Mouse (Mus musculus) skeletal muscle tissue, adult 2 months (tissue): ENCODE data around the gene Glyctk.

Source experiments
- DNase-seq: peaks from one replicate; pipeline ENCODE4 v3.0.0-alpha.2; 2012; ENCODE audit warnings: low read depth, low spot score

Gene Glyctk

GRCm38 (mm10) chr9:106158037-106158491 is at the start of gene Glyctk:
Glyctk (minus strand) TSS chr9:106158138.
- DNase-seq: no peak

GRCm38 (mm10) chr9:106206515-106206914 is 48.6 kb upstream of the Glyctk start:
- DNase-seq: peak; percentile 94

GRCm38 (mm10) chr9:106205713-106206290 is 47.9 kb upstream of the Glyctk start:
- no peak for DNase-seq

- no peak for DNase-seq
Observed at GRCm38 (mm10) chr9:106203990-106204851, 46.3 kb upstream of the Glyctk start.

DNA sequence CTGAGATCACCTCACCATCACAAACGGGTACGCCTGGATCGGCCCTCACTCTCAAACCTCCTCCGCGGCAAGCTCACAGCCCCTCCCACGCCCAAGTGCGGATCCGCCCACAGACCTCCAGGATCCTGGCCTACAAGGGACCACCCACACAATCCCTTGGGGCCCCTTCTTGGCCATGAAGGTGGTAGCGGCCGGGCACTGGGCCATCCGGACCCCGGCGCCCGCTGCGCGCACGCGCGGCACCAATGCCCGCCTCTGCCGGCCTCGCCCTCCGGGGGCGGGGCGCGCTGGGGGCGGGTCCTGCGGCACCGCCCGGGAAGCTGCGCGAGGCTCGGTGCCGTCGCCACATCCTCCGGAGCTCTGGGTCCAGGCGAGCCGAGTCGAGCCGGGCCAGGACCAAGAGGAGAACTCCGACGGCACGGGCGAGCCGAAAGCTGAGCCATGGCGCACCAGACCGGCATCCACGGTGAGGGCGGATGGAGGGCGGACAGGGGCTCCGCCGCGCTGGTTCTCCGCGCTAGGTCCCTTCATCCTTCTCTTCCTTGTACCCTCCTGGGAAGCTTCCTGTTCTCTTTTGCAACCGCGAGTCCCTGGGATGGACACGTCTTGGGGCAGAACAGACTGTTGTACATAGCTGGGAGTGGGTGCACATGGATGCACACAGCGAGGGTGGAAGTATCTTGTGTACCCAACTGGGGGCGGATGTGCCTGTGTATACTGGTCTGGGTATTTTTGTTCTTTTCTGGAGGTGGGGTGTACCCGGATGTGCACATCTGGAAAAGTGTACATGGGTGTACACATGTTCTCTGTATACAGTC is 45.1 kb upstream of the Glyctk start, which contains the start of gene Twf2:
TSS of gene Twf2 (plus strand) at position 290 of the 818 bp plus-strand sequence.
- peak; percentile 87 for DNase-seq

- DNase-seq: no peak
Observed at GRCm38 (mm10) chr9:106201895-106202294, 44.0 kb upstream of the Glyctk start.

- DNase-seq: no peak
Observed at GRCm38 (mm10) chr9:106199535-106200272, 41.8 kb upstream of the Glyctk start, which contains the start of gene Ppm1m. Ppm1m (minus strand) TSS chr9:106199746.

GRCm38 (mm10) chr9:106198962-106199458 is 41.1 kb upstream of the Glyctk start:
- peak; percentile 58 for DNase-seq

DNA sequence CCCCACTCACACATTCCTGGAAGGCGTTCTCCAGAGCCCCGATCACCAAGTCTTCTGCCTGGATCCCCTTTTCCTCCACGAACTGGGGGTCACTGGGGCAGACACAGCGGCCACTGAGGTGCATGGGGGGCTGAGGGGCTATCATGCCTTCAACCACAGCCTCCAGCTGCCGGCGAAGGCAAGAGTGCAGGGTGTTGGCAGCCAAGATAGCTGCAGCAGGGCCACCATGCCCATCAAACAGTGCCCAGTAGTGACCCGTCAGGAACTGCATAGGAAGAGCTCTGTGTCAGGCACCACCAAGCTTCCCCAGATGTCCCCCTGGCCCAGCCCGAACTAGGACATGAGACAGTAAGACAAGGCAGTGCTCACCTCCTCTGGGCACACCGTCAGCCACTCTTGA is 39.8 kb upstream of the Glyctk start:
- no peak for DNase-seq

DNA sequence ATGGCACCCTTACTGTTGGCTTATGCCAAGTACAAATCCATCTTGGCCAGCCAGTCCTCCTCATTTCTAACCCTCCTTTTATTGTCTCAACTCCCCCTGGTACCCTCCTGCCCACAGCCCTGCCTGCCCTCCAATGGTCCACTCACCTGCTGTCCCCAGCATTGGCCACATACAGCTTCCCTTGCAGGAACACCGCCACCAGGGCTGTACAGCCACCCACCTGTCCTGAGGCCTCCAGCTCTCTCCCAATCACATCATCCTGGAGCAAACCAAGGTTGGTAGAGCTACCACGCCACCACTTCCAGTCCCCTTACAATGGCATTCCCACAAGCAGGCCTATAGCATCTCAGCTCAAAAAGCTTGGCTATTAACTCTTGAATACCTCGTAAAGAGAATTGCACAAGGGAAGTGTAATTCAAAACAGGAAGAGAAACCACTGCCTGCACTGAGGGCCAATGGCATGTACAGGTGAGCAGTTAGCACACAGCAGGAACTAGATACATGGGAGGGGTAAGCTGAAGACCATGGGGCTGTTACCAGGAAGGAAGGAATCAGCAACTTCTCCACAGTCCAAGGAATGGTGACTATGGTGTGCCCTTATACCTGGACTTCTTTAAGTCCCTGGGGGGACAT is 39.3 kb upstream of the Glyctk start:
- no peak for DNase-seq

DNA sequence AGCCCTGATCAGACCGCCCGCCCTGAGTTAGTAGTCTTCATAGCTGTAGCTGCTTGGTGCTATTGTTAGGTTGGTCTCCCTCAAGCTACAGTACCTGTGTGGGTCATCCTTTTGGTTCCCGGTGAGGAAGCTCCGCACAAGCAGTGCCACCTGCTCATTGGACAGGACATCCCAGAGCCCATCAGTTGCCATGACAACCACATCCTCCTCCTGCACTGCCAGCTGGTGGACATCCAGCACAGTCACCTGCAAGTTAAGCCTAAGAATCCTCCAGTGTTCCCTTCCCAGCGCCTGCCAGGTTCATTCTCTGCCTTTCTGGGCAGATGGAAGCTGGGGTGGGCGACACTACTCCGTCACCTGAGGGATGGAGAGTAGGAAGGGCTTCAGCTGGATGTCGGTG is 37.8 kb upstream of the Glyctk start:
- DNase-seq: no peak

DNA sequence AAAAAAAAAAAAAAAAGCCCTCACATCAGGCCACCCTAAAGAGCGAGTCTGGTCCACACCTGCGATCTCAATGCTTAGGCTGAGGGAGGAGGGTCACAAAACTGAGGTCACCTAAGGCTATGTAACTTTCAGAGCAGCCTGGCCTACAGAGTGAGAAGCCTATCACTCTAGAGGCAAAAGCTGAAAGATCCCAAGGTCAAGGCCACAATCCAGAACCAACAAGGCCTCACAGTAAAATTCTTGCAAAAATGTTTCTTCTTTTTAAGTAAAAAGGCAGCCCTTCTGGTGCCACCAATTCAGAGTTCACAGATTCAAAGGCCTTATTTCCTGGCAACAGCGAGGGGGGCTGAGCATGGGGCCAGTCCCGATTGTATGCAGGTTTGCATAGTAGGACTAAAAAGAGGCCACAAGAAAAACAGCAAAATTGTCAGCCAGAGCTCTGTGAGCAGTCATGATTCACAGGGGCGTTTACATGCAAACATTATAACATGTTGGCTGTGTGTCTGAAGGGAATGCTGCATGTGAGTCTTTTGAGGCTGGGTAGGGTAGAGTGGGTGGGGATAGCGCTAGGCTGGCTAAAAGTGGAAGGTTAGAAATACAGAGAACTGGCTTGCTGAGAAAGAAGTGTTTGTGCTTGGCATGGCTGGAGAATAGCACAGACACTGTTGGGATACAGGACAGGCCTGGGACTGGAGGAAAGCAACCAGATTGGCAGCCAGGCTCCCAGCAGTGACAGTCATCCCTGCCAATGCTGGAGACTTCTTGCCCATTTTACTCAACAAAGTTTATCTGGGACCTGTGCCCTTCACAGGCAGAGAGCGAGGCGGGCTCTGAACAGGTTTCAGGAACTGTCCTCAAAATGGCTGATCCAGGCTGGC is 36.2 kb upstream of the Glyctk start:
- no peak for DNase-seq

DNA sequence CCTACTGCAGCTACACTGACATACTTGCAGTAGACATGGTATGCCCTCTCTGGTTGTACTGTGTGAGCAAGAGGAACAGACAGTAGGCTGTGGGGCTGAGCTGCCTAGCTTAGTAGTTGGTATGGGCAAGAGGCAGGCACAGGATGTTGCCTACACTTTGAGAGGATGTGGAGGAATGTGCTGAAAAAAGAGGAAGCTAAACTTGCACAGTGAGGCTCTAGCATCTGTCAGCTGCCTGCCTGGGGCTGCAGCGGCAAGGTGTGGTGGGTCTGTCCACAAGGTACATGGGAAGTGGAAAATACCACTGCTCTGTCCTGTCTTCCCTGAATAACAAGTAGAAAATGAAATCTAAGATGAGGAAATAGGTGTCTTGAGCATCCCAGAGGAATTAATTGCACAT is 35.1 kb upstream of the Glyctk start:
- no peak for DNase-seq

GRCm38 (mm10) chr9:106192024-106192423 is 34.1 kb upstream of the Glyctk start:
- no peak for DNase-seq

- no peak for DNase-seq
Observed at GRCm38 (mm10) chr9:106191355-106191754, 33.4 kb upstream of the Glyctk start.

GRCm38 (mm10) chr9:106183996-106184395 is 26.1 kb upstream of the Glyctk start:
- no peak for DNase-seq

- DNase-seq: no peak
Observed at GRCm38 (mm10) chr9:106182146-106182545, 24.2 kb upstream of the Glyctk start.

GRCm38 (mm10) chr9:106179964-106180363 is 22.0 kb upstream of the Glyctk start:
- DNase-seq: no peak

GRCm38 (mm10) chr9:106179454-106179853 is 21.5 kb upstream of the Glyctk start:
- no peak for DNase-seq

- DNase-seq: no peak
Observed at GRCm38 (mm10) chr9:106177799-106178198, 19.9 kb upstream of the Glyctk start.
